Mouse (Mus musculus): ENCODE measurements at regions not wholly inside any gene's neighbourhood (a gene's known extent, or its start where the extent isn't known, plus 50 kb on each side); places are given as distances from the start of the nearest gene placed in this dataset.

- Histone ChIP-seq H3K4me3 (ENCODE audit: low read depth, low read length) (no peak overlapping the region), H3K9ac (replicated peaks; ENCODE audit: low read depth) (no peak overlapping the region), H3K4me2 (replicated peaks; ENCODE audit: low read depth, low read length) (no peak overlapping the region), H3K9me3 (ENCODE audit: low read length) (no peaks in the 10 kb centered on the region), H3K27ac (ENCODE audit: low read length) (no peak overlapping the region), H3K36me3 (ENCODE audit: insufficient read depth, low read length) (no peaks in the 10 kb centered on the region), H3K4me1 (ENCODE audit: insufficient read depth, low read depth, low read length) (no peaks in the 10 kb centered on the region), H3K27me3 (replicated peaks; ENCODE audit: insufficient read depth, low read length) (no peaks in the 10 kb centered on the region)
- no peak for ATAC-seq
- TF ChIP-seq EP300 (IDR thresholded peaks at IDR 0.05) (no peak), CTCF (IDR thresholded peaks at IDR 0.05) (no peak)
- no peak for DNase-seq (ENCODE audit: low spot score)
Measured at GRCm38 (mm10) chr1:169135542-169135941, 395.7 kb downstream of the Nuf2 start.

- no peak overlapping the region for H3K9ac ChIP-seq (replicated peaks; ENCODE audit: low read depth)
- no peak overlapping the region for H3K4me3 ChIP-seq (ENCODE audit: low read depth, low read length)
- no peaks in the 10 kb centered on the region for H3K36me3 ChIP-seq (ENCODE audit: insufficient read depth, low read length)
- WGBS: 57% methylated on average over 4 of the region's 4 CpGs
- TF ChIP-seq CTCF (IDR thresholded peaks at IDR 0.05) (no peak), EP300 (IDR thresholded peaks at IDR 0.05) (no peak)
- no peak overlapping the region for H3K4me2 ChIP-seq (replicated peaks; ENCODE audit: low read depth, low read length)
- ATAC-seq (no peak), DNase-seq (ENCODE audit: low spot score) (no peak)
- H3K27me3 ChIP-seq (replicated peaks; ENCODE audit: insufficient read depth, low read length): no peaks in the 10 kb centered on the region
- H3K27ac ChIP-seq (ENCODE audit: low read length): no peak overlapping the region
- no peaks in the 10 kb centered on the region for H3K4me1 ChIP-seq (ENCODE audit: insufficient read depth, low read depth, low read length)
- H3K9me3 ChIP-seq (ENCODE audit: low read length): no peaks in the 10 kb centered on the region
Measured at GRCm38 (mm10) chr1:169103669-169104068, 427.6 kb downstream of the Nuf2 start.

GRCm38 (mm10) chr1:169103113-169103512 lies 428.2 kb downstream of the Nuf2 start:
- H3K27ac ChIP-seq (ENCODE audit: low read length): no peak overlapping the region
- no peaks in the 10 kb centered on the region for H3K9me3 ChIP-seq (ENCODE audit: low read length)
- DNase-seq (ENCODE audit: low spot score) (no peak), ATAC-seq (no peak)
- no peaks in the 10 kb centered on the region for H3K36me3 ChIP-seq (ENCODE audit: insufficient read depth, low read length)
- H3K27me3 ChIP-seq (replicated peaks; ENCODE audit: insufficient read depth, low read length): no peaks in the 10 kb centered on the region
- no peaks in the 10 kb centered on the region for H3K4me1 ChIP-seq (ENCODE audit: insufficient read depth, low read depth, low read length)
- no peak overlapping the region for H3K4me3 ChIP-seq (ENCODE audit: low read depth, low read length)
- H3K4me2 ChIP-seq (replicated peaks; ENCODE audit: low read depth, low read length): no peak overlapping the region
- TF ChIP-seq EP300 (IDR thresholded peaks at IDR 0.05) (no peak), CTCF (IDR thresholded peaks at IDR 0.05) (peak; percentile 7; the same call in 1 of the 2 replicates)
- 60% methylated on average over 2 of the region's 2 CpGs for WGBS
- no peak overlapping the region for H3K9ac ChIP-seq (replicated peaks; ENCODE audit: low read depth)

GRCm38 (mm10) chr1:169099221-169099620 lies 432.0 kb downstream of the Nuf2 start:
- Histone ChIP-seq H3K4me3 (ENCODE audit: low read depth, low read length) (no peak overlapping the region), H3K9ac (replicated peaks; ENCODE audit: low read depth) (no peak overlapping the region), H3K4me1 (ENCODE audit: insufficient read depth, low read depth, low read length) (no peaks in the 10 kb centered on the region), H3K9me3 (ENCODE audit: low read length) (no peaks in the 10 kb centered on the region), H3K36me3 (ENCODE audit: insufficient read depth, low read length) (no peaks in the 10 kb centered on the region), H3K27ac (ENCODE audit: low read length) (no peak overlapping the region), H3K27me3 (replicated peaks; ENCODE audit: insufficient read depth, low read length) (no peaks in the 10 kb centered on the region), H3K4me2 (replicated peaks; ENCODE audit: low read depth, low read length) (no peak overlapping the region)
- DNase-seq (ENCODE audit: low spot score) (peak; percentile 43), ATAC-seq (peak; percentile 54)
- WGBS: 36% methylated on average over 5 of the region's 5 CpGs
- TF ChIP-seq CTCF (IDR thresholded peaks at IDR 0.05) (no peak), EP300 (IDR thresholded peaks at IDR 0.05) (no peak)

GRCm38 (mm10) chr1:169096737-169097136 lies 434.5 kb downstream of the Nuf2 start:
- Histone ChIP-seq H3K9me3 (ENCODE audit: low read length) (no peaks in the 10 kb centered on the region), H3K4me2 (replicated peaks; ENCODE audit: low read depth, low read length) (no peak overlapping the region), H3K4me3 (ENCODE audit: low read depth, low read length) (no peak overlapping the region), H3K27me3 (replicated peaks; ENCODE audit: insufficient read depth, low read length) (no peaks in the 10 kb centered on the region), H3K36me3 (ENCODE audit: insufficient read depth, low read length) (no peaks in the 10 kb centered on the region), H3K27ac (ENCODE audit: low read length) (no peak overlapping the region), H3K9ac (replicated peaks; ENCODE audit: low read depth) (no peak overlapping the region), H3K4me1 (ENCODE audit: insufficient read depth, low read depth, low read length) (no peaks in the 10 kb centered on the region)
- 21% methylated on average over 5 of the region's 5 CpGs for WGBS
- TF ChIP-seq EP300 (IDR thresholded peaks at IDR 0.05): no peak
- no peak for DNase-seq (ENCODE audit: low spot score)
- no peak for ATAC-seq

- no peak overlapping the region for H3K9ac ChIP-seq (replicated peaks; ENCODE audit: low read depth)
- 68% methylated on average over 3 of the region's 3 CpGs for WGBS
- DNase-seq (ENCODE audit: low spot score) (no peak), ATAC-seq (no peak)
- TF ChIP-seq CTCF (IDR thresholded peaks at IDR 0.05) (no peak), EP300 (IDR thresholded peaks at IDR 0.05) (no peak)
- H3K4me3 ChIP-seq (ENCODE audit: low read depth, low read length): no peak overlapping the region
- H3K4me1 ChIP-seq (ENCODE audit: insufficient read depth, low read depth, low read length): no peaks in the 10 kb centered on the region
- no peaks in the 10 kb centered on the region for H3K27me3 ChIP-seq (replicated peaks; ENCODE audit: insufficient read depth, low read length)
- no peak overlapping the region for H3K4me2 ChIP-seq (replicated peaks; ENCODE audit: low read depth, low read length)
- no peaks in the 10 kb centered on the region for H3K9me3 ChIP-seq (ENCODE audit: low read length)
- H3K36me3 ChIP-seq (ENCODE audit: insufficient read depth, low read length): no peaks in the 10 kb centered on the region
- H3K27ac ChIP-seq (ENCODE audit: low read length): no peak overlapping the region
Measured at GRCm38 (mm10) chr1:169093602-169094354, 437.5 kb downstream of the Nuf2 start.

- TF ChIP-seq EP300 (IDR thresholded peaks at IDR 0.05): no peak
- Histone ChIP-seq H3K36me3 (ENCODE audit: insufficient read depth, low read length) (no peaks in the 10 kb centered on the region), H3K4me2 (replicated peaks; ENCODE audit: low read depth, low read length) (no peak overlapping the region), H3K4me3 (ENCODE audit: low read depth, low read length) (no peak overlapping the region), H3K27ac (ENCODE audit: low read length) (no peak overlapping the region), H3K4me1 (ENCODE audit: insufficient read depth, low read depth, low read length) (no peaks in the 10 kb centered on the region), H3K9me3 (ENCODE audit: low read length) (no peaks in the 10 kb centered on the region), H3K27me3 (replicated peaks; ENCODE audit: insufficient read depth, low read length) (no peaks in the 10 kb centered on the region), H3K9ac (replicated peaks; ENCODE audit: low read depth) (no peak overlapping the region)
- 73% methylated on average over 3 of the region's 3 CpGs for WGBS
- ATAC-seq (no peak), DNase-seq (ENCODE audit: low spot score) (no peak)
Measured at GRCm38 (mm10) chr1:169086032-169086431, 445.2 kb downstream of the Nuf2 start.
